In the genomic region with DNA sequence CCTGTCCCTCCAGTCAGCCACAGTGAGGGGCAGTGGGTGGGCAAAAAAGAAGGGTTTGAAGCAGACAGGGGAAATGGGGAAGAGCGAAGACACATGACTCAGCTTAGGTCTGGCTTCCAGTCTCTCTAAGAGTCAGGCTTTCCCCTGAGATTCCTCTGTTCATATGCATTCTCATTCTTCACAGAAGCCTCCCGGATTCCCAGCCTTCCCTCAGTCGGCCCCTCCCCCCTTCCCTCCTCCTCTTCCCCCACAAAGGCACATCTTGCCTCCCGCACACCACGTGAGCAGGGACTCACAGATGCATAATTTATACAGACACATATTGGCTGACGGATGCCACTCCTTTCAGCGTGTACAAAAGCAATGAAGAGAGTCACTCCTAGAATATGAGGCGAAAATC, we compare ENCODE assay signal across 7 mouse cellular contexts.
A peak's percentile ranks its signal among the peaks of the same experiment; 100 is the strongest.
DNase-seq lines count a peak whose midpoint lies in the region; ATAC-seq lines count a peak whose summit lies in the region.

No protein-coding gene starts in this region.

- ATAC-seq in liver, embryonic 13.5 days (ENCODE audit: low read depth), result no peak

- peak overlapping the region; percentile 45 for H3K4me3 ChIP-seq in forebrain, embryonic 10.5 days
- H3K4me3 ChIP-seq in liver, embryonic 13.5 days (replicated peaks), result no peak overlapping the region

- H3K4me2 ChIP-seq in liver, embryonic 13.5 days, result 0 out of 2 replicates have a peak overlapping the region, but pooled peaks have one; percentile 8

- DNase-seq in ovary, postnatal 36 days (ENCODE audit: low spot score), result peak; percentile 16
- no peak for DNase-seq in ovary, postnatal 10 days (ENCODE audit: low spot score)
- peak; percentile 87 for DNase-seq in forebrain, embryonic 10.5 days (ENCODE audit: extremely low spot score, low spot score)
- peak; percentile 72 for DNase-seq in layer of hippocampus, adult 11-12 months (ENCODE audit: low spot score)
- no peak for DNase-seq in liver, embryonic 13.5 days
- DNase-seq in right cerebral cortex, postnatal 14 days, result peak; percentile 88
- DNase-seq in urinary bladder, adult 18-20 months (ENCODE audit: low spot score in 2 of 2), result no peak

- H3K9me3 ChIP-seq in forebrain, embryonic 10.5 days, result no peaks in the 10 kb centered on the region
- no peaks in the 10 kb centered on the region for H3K9me3 ChIP-seq in liver, embryonic 13.5 days (replicated peaks)

- peak overlapping the region; percentile 93 for H3K27ac ChIP-seq in forebrain, embryonic 10.5 days
- no peak overlapping the region for H3K27ac ChIP-seq in liver, embryonic 13.5 days

- H3K4me1 ChIP-seq in forebrain, embryonic 10.5 days, result peaks cover 61% of the 10 kb centered on the region
- H3K4me1 ChIP-seq in liver, embryonic 13.5 days (replicated peaks), result no peaks in the 10 kb centered on the region

- peaks cover 9% of the 10 kb centered on the region; the same call in 1 of the 2 replicates for H3K27me3 ChIP-seq in forebrain, embryonic 10.5 days (ENCODE audit: poor library complexity, severe bottlenecking)
- H3K27me3 ChIP-seq in liver, embryonic 13.5 days, result no peaks in the 10 kb centered on the region

- WGBS in forebrain, embryonic 10.5 days, result under 1% methylated on average over 8 of the region's 8 CpGs
- WGBS in liver, embryonic 13.5 days (ENCODE audit: insufficient replicate concordance), result 15% methylated on average over 8 of the region's 8 CpGs

- H3K9ac ChIP-seq in liver, embryonic 13.5 days, result no peak overlapping the region

- H3K36me3 ChIP-seq in forebrain, embryonic 10.5 days (replicated peaks), result no peaks in the 10 kb centered on the region
- H3K36me3 ChIP-seq in liver, embryonic 13.5 days, result no peaks in the 10 kb centered on the region

Comparison
In these comparisons a context has a peak if more than half of its experiments do, and no peak if none do; other contexts are left out.
1. DNase-seq: peak in ovary, postnatal 36 days (single experiment), forebrain, embryonic 10.5 days (single experiment), layer of hippocampus, adult 11-12 months (single experiment) and right cerebral cortex, postnatal 14 days (single experiment); none in ovary, postnatal 10 days (single experiment), liver, embryonic 13.5 days (single experiment) and urinary bladder, adult 18-20 months (0 of 2).